Mouse (Mus musculus) limb, embryonic 14.5 days (tissue): ENCODE results near the gene 1700028K03Rik. TPM values are rescaled to one million over a fixed set of nuclear protein-coding genes. Genes with fewer than 3 reads are reported as not detected.

Experiments used
- ATAC-seq: fragments of 200-750 bp; cut with Nextera tagmentation; 2 replicates; pipeline ENCODE4 v1.8.0; 2017; ENCODE audit warnings: low read depth, moderate number of reproducible peaks, moderate TSS enrichment; ENCODE audit not compliant: low FRiP score
- DNase-seq: peaks from one replicate; pipeline ENCODE4 v3.0.0-alpha.2; 2015; ENCODE audit warnings: low spot score
- H3K27ac ChIP-seq: fragments of 300-500 bp; sonication (generic); replicated peaks from 2 replicates; pipeline ENCODE4 v1.5.1; 2014; ENCODE audit warnings: low read depth, mild to moderate bottlenecking, low read length, moderate library complexity, mixed read lengths
- H3K27me3 ChIP-seq: fragments of 300-500 bp; sonication (generic); 2 replicates; pipeline ENCODE4 v1.6.1; 2014; ENCODE audit warnings: low read length, mixed read lengths; ENCODE audit not compliant: control insufficient read depth, insufficient read depth
- H3K36me3 ChIP-seq: fragments of 300-500 bp; sonication (generic); 2 replicates; pipeline ENCODE4 v1.6.1; 2014; ENCODE audit warnings: mild to moderate bottlenecking, low read length, moderate library complexity, mixed read lengths; ENCODE audit not compliant: control insufficient read depth, insufficient read depth
- H3K4me1 ChIP-seq: fragments of 300-500 bp; sonication (generic); 2 replicates; pipeline ENCODE4 v1.6.1; 2014; ENCODE audit warnings: antibody characterized with exemption, low read length, mixed read lengths; ENCODE audit not compliant: control insufficient read depth, insufficient read depth
- H3K4me2 ChIP-seq: fragments of 300-500 bp; sonication (generic); replicated peaks from 2 replicates; pipeline ENCODE4 v1.6.1; 2014; ENCODE audit warnings: low read depth, mild to moderate bottlenecking, low read length, moderate library complexity; ENCODE audit not compliant: severe bottlenecking
- H3K4me3 ChIP-seq: fragments of 300-500 bp; sonication (generic); replicated peaks from 2 replicates; pipeline ENCODE4 v1.5.1; 2014; ENCODE audit warnings: low read length
- H3K9ac ChIP-seq: fragments of 300-500 bp; sonication (generic); 2 replicates; pipeline ENCODE4 v1.6.1; 2014; ENCODE audit warnings: mild to moderate bottlenecking, low read depth, low read length, moderate library complexity; ENCODE audit not compliant: severe bottlenecking
- H3K9me3 ChIP-seq: fragments of 300-500 bp; sonication (generic); 2 replicates; pipeline ENCODE4 v1.6.1; 2016; ENCODE audit warnings: low read length; ENCODE audit not compliant: control insufficient read depth
- POLR2A ChIP-seq: fragments of 200-500 bp; IDR thresholded peaks from 2 replicates; pipeline ENCODE4 v1.8.0; 2012; ENCODE audit warnings: inconsistent platforms, mild to moderate bottlenecking, moderate library complexity, borderline replicate concordance; ENCODE audit not compliant: insufficient read depth, insufficient read length; ENCODE audit errors: extremely low read depth
- WGBS: fragments of 180-500 bp; shearing (Covaris S2); extraction: QIAGEN DNeasy Blood & Tissue Kit; methylation state at CpG from one replicate; pipeline ENCODE4 v1.1.7; 2014; 5-methylcytosine and 5-hydroxymethylcytosine counted together
- polyA plus RNA-seq, 2 experiments: library from polyadenylated mRNA; depleted of rRNA in 1 of 2; stranded (reverse) in 1 of 2; unstranded in 1 of 2; fragments of >200 nt; fragmentation: Nextera tagmentation in 1 of 2; extraction: Ambion mirVana in 1 of 2; gene quantifications; 2 replicates each; pipeline versions ENCODE4 v1.2.1 to v1.2.3; 2012 to 2014

The 1700028K03Rik gene
- polyA plus RNA-seq (2012; rRNA removed): 0.01 and 0.06 TPM in 2 replicates
- 0.14 and 0.17 TPM in 2 replicates for polyA plus RNA-seq (2014; fragmentation: Nextera tagmentation; extraction: Ambion mirVana)

GRCm38 (mm10) chr5:107534581-107534980, at the start of gene 1700028K03Rik:
Gene 1700028K03Rik (plus strand): TSS chr5:107534709.
- WGBS: 66% methylated on average over 15 of the region's 15 CpGs
- Histone ChIP-seq H3K4me1 (no peaks in the 10 kb centered on the region), H3K4me3 (no peak within 1 kb of the TSS), H3K27me3 (no peaks in the 10 kb centered on the region), H3K9ac (no peak within 1 kb of the TSS), H3K36me3 (no peaks in the 10 kb centered on the region), H3K9me3 (no peaks in the 10 kb centered on the region), H3K27ac (no peak within 1 kb of the TSS), H3K4me2 (no peak within 1 kb of the TSS)
- no peak for TF ChIP-seq POLR2A
- no peak for ATAC-seq
- DNase-seq: no peak

GRCm38 (mm10) chr5:107488996-107489395, 45.5 kb upstream of the 1700028K03Rik start:
- peaks cover 19% of the 10 kb centered on the region; the same call in 1 of the 2 replicates for H3K36me3 ChIP-seq
- H3K4me2 ChIP-seq: no peak overlapping the region
- H3K9ac ChIP-seq: no peak overlapping the region
- H3K4me1 ChIP-seq: no peaks in the 10 kb centered on the region
- ATAC-seq (no peak), DNase-seq (no peak)
- H3K9me3 ChIP-seq: no peaks in the 10 kb centered on the region
- H3K27me3 ChIP-seq: no peaks in the 10 kb centered on the region
- WGBS: 64% methylated on average over 4 of the region's 4 CpGs
- no peak for TF ChIP-seq POLR2A
- H3K27ac ChIP-seq: no peak overlapping the region
- H3K4me3 ChIP-seq: no peak overlapping the region

DNA sequence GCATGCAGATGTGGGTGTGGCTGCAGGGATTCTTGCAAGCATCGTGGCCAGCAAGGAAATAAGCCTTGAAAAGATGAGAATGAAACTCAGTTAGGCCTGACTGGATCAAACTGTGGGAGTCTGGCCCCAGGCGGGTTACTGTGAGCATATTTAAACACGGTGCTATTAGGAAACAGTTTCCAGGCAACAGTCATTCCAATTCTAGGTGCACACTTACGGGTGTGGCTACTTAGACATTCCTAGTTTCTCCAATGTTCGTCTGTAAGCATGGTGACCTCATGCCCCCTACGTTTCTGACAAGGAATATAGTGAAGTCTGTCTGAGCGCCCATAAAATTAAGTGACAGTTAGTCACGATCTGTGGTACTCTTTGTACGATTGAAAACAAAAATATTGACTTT, 43.5 kb upstream of the 1700028K03Rik start:
- WGBS: 72% methylated on average over 9 of the region's 9 CpGs
- Histone ChIP-seq H3K4me1 (no peaks in the 10 kb centered on the region), H3K4me3 (no peak overlapping the region), H3K9me3 (no peaks in the 10 kb centered on the region), H3K9ac (no peak overlapping the region), H3K4me2 (no peak overlapping the region), H3K36me3 (peaks cover 25% of the 10 kb centered on the region), H3K27ac (no peak overlapping the region), H3K27me3 (no peaks in the 10 kb centered on the region)
- ATAC-seq: no peak
- no peak for TF ChIP-seq POLR2A
- DNase-seq: no peak

- Histone ChIP-seq H3K4me1 (no peaks in the 10 kb centered on the region), H3K27me3 (no peaks in the 10 kb centered on the region), H3K4me2 (no peak overlapping the region), H3K4me3 (no peak overlapping the region), H3K36me3 (peaks cover 25% of the 10 kb centered on the region), H3K27ac (no peak overlapping the region), H3K9ac (no peak overlapping the region), H3K9me3 (no peaks in the 10 kb centered on the region)
- TF ChIP-seq POLR2A: no peak
- WGBS: 90% methylated on average over 2 of the region's 2 CpGs
- no peak for ATAC-seq
- DNase-seq: no peak
Measured at GRCm38 (mm10) chr5:107492471-107492870, 42.0 kb upstream of the 1700028K03Rik start.

DNA sequence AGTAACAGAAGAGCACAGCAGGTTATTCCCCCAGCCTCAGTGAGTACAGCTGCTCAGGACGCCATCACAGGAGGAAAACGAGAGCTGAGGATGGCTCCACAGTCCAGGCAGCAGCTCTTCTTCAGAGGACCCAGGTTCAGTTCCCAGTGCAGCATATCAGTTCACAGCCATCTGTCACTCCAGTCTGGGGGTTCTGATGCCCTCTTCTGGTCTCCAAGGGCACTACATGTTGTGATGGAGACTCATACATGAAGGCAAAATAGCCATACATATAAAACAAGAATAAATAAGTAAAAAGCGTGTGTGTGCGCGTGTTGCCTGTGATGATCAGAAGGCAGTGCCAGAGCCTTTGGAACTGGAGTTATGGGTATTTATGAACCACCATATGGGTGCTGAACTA, 39.8 kb upstream of the 1700028K03Rik start:
- no peak for TF ChIP-seq POLR2A
- Histone ChIP-seq H3K9me3 (no peaks in the 10 kb centered on the region), H3K4me1 (0 out of 2 replicates have a peak, but pooled peaks cover 3% of the 10 kb centered on the region), H3K4me2 (no peak overlapping the region), H3K27me3 (no peaks in the 10 kb centered on the region), H3K27ac (no peak overlapping the region), H3K36me3 (peaks cover 25% of the 10 kb centered on the region), H3K9ac (no peak overlapping the region), H3K4me3 (no peak overlapping the region)
- DNase-seq: no peak
- WGBS: 94% methylated on average over 5 of the region's 5 CpGs
- no peak for ATAC-seq

DNA sequence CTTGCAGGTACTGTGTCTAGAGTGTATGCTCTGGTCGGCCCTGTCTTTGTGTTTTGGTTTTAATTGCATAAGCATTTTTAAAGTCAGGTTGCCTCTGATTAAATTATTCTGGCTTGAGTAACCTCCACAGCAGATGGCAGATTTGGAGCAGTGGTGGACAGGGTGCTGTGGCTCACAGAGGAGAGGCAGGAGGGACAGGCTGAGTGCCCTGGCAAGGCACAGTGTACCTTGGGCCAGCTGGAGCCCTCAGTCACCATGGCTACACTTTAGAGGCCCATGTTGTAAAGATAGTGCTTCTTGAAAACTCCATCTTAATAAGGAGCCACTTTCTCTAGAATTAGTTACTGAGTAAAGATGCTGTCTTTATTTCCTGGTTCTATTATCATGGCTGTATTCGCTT, 38.5 kb upstream of the 1700028K03Rik start:
- Histone ChIP-seq H3K4me3 (no peak overlapping the region), H3K9me3 (no peaks in the 10 kb centered on the region), H3K9ac (no peak overlapping the region), H3K4me2 (no peak overlapping the region), H3K27me3 (no peaks in the 10 kb centered on the region), H3K27ac (no peak overlapping the region), H3K36me3 (peaks cover 23% of the 10 kb centered on the region), H3K4me1 (0 out of 2 replicates have a peak, but pooled peaks cover 3% of the 10 kb centered on the region)
- ATAC-seq (no peak), DNase-seq (no peak)
- 84% methylated on average over 2 of the region's 2 CpGs for WGBS
- no peak for TF ChIP-seq POLR2A
